Mouse (Mus musculus): ENCODE data around the gene Itpkc. TPM values are rescaled to one million over a fixed set of nuclear protein-coding genes. Genes with fewer than 3 reads are reported as not detected.

Itpkc gene
- total and polyA plus RNA-seq, 3 experiments: 4.0 to 8.1 (median 4.0) TPM

GRCm38 (mm10) chr7:27249928-27250327 lies 21.5 kb upstream of the Itpkc start:
- H3K9ac ChIP-seq (ENCODE audit: insufficient read depth, low read depth): no peak overlapping the region
- H3K9me3 ChIP-seq (replicated peaks; ENCODE audit: low read length): peaks cover 6% of the 10 kb centered on the region
- no peaks in the 10 kb centered on the region for H3K79me2 ChIP-seq (replicated peaks; ENCODE audit: control insufficient read depth, extremely low read depth, insufficient read depth, poor library complexity, severe bottlenecking)
- H3K27me3 ChIP-seq (replicated peaks): no peaks in the 10 kb centered on the region
- no peak overlapping the region for H3K27ac ChIP-seq (ENCODE audit: insufficient read depth, low read depth)
- no peak overlapping the region for H3K4me3 ChIP-seq (replicated peaks in 1 of 3; ENCODE audit: low read depth in 2 of 3, low read length in 2 of 3, poor library complexity in 1 of 3)
- no peak for TF ChIP-seq ZC3H11A (IDR thresholded peaks at IDR 0.05; ENCODE audit: low read depth, low read length)
- TF ChIP-seq POLR2AphosphoS2 (IDR thresholded peaks at IDR 0.05; ENCODE audit: low read depth, low read length): no peak
- in situ Hi-C loops (cut with MboI; ENCODE audit: low pct_ligation_motif_present, low pct_unique_long_range_greater_than_20kb, low sequenced_read_pairs) (no loop called here), dilution Hi-C loops (cut with MboI; ENCODE audit: extremely low pct_ligation_motif_present, extremely low pct_unique_long_range_greater_than_20kb, low sequenced_read_pairs) (no loop called here)
- peaks cover 45 to 73% of the 10 kb centered on the region in 2 experiments for H3K36me3 ChIP-seq (replicated peaks in 1 of 2; ENCODE audit: control insufficient read depth in 1 of 2, insufficient read depth in 1 of 2, low read length in 1 of 2)
- H3K4me2 ChIP-seq (ENCODE audit: insufficient read depth, low read depth, poor library complexity, severe bottlenecking): no peak overlapping the region
- no peak for DNase-seq (ENCODE audit: extremely low read depth)
- H3K4me1 ChIP-seq (ENCODE audit: control insufficient read depth in 1 of 2, insufficient read depth in 2 of 2): no peaks in the 10 kb centered on the region

- no peaks in the 10 kb centered on the region for H3K4me1 ChIP-seq (ENCODE audit: control insufficient read depth in 1 of 2, insufficient read depth in 2 of 2)
- no peak for DNase-seq (ENCODE audit: extremely low read depth)
- H3K79me2 ChIP-seq (replicated peaks; ENCODE audit: control insufficient read depth, extremely low read depth, insufficient read depth, poor library complexity, severe bottlenecking): no peaks in the 10 kb centered on the region
- in situ Hi-C loops (cut with MboI; ENCODE audit: low pct_ligation_motif_present, low pct_unique_long_range_greater_than_20kb, low sequenced_read_pairs) (no loop called here), dilution Hi-C loops (cut with MboI; ENCODE audit: extremely low pct_ligation_motif_present, extremely low pct_unique_long_range_greater_than_20kb, low sequenced_read_pairs) (no loop called here)
- H3K9me3 ChIP-seq (replicated peaks; ENCODE audit: low read length): peaks cover 1% of the 10 kb centered on the region
- H3K4me2 ChIP-seq (ENCODE audit: insufficient read depth, low read depth, poor library complexity, severe bottlenecking): no peak overlapping the region
- H3K27ac ChIP-seq (ENCODE audit: insufficient read depth, low read depth): no peak overlapping the region
- peaks cover 44 to 71% of the 10 kb centered on the region in 2 experiments for H3K36me3 ChIP-seq (replicated peaks in 1 of 2; ENCODE audit: control insufficient read depth in 1 of 2, insufficient read depth in 1 of 2, low read length in 1 of 2)
- H3K27me3 ChIP-seq (replicated peaks): no peaks in the 10 kb centered on the region
- H3K4me3 ChIP-seq (replicated peaks in 1 of 3; ENCODE audit: low read depth in 2 of 3, low read length in 2 of 3, poor library complexity in 1 of 3): no peak overlapping the region
- TF ChIP-seq CTCF (conservative IDR thresholded peaks at IDR 0.05 in 1 of 2, IDR thresholded peaks at IDR 0.05 in 1 of 2; ENCODE audit: low read depth in 2 of 2, low read length in 2 of 2): peak in 1 of 2 experiments; percentile 66; a peak in 2 of 4 replicates
- TF ChIP-seq ZC3H11A (IDR thresholded peaks at IDR 0.05; ENCODE audit: low read depth, low read length): no peak
- TF ChIP-seq NRF1 (IDR thresholded peaks at IDR 0.05; ENCODE audit: low read depth, low read length): no peak
- TF ChIP-seq USF1 (IDR thresholded peaks at IDR 0.05; ENCODE audit: low read depth, low read length): no peak
- no peak for TF ChIP-seq ZNF384 (IDR thresholded peaks at IDR 0.05; ENCODE audit: low read depth, low read length)
- no peak for TF ChIP-seq MEF2A (IDR thresholded peaks at IDR 0.05; ENCODE audit: borderline replicate concordance, low read depth, low read length)
- no peak for TF ChIP-seq POLR2AphosphoS2 (IDR thresholded peaks at IDR 0.05; ENCODE audit: low read depth, low read length)
- TF ChIP-seq IRF4 (IDR thresholded peaks at IDR 0.05; ENCODE audit: low read depth, low read length): no peak
- TF ChIP-seq E2F4 (IDR thresholded peaks at IDR 0.05; ENCODE audit: insufficient replicate concordance, low read depth, low read length): no peak
- no peak for TF ChIP-seq MYC (IDR thresholded peaks at IDR 0.05; ENCODE audit: low read depth, low read length)
- no peak for TF ChIP-seq CHD1 (IDR thresholded peaks at IDR 0.05; ENCODE audit: low read depth, low read length)
- no peak for TF ChIP-seq CHD2 (IDR thresholded peaks at IDR 0.05; ENCODE audit: low read length)
- TF ChIP-seq ZKSCAN1 (IDR thresholded peaks at IDR 0.05; ENCODE audit: borderline replicate concordance, low read depth, low read length): no peak
- peak; percentile 29; the same call in 1 of the 2 replicates for TF ChIP-seq SMC3 (IDR thresholded peaks at IDR 0.05; ENCODE audit: low read depth, low read length)
- TF ChIP-seq ZMIZ1 (IDR thresholded peaks at IDR 0.05; ENCODE audit: low read depth, low read length): no peak
- TF ChIP-seq UBTF (IDR thresholded peaks at IDR 0.05; ENCODE audit: low read depth, low read length): no peak
- no peak for TF ChIP-seq MAFK (IDR thresholded peaks at IDR 0.05; ENCODE audit: insufficient replicate concordance, low read length)
- peak; percentile 32 for TF ChIP-seq RAD21 (IDR thresholded peaks at IDR 0.05; ENCODE audit: low read depth, low read length)
- TF ChIP-seq ELF1 (IDR thresholded peaks at IDR 0.05; ENCODE audit: low read depth, low read length): no peak
- TF ChIP-seq MAZ (IDR thresholded peaks at IDR 0.05; ENCODE audit: low read depth, low read length): no peak
- TF ChIP-seq ETS1 (conservative IDR thresholded peaks at IDR 0.05; ENCODE audit: low read depth, low read length): no peak
- TF ChIP-seq TCF12 (IDR thresholded peaks at IDR 0.05; ENCODE audit: low read depth, low read length): no peak
- TF ChIP-seq SIN3A (IDR thresholded peaks at IDR 0.05; ENCODE audit: low read length): no peak
- TF ChIP-seq KAT2A (IDR thresholded peaks at IDR 0.05; ENCODE audit: insufficient replicate concordance, low read length): no peak
- TF ChIP-seq USF2 (conservative IDR thresholded peaks at IDR 0.05; ENCODE audit: low read depth, low read length): no peak
- no peak overlapping the region for H3K9ac ChIP-seq (ENCODE audit: insufficient read depth, low read depth)
Measured at GRCm38 (mm10) chr7:27249146-27249545, 20.7 kb upstream of the Itpkc start.
